Mouse (Mus musculus) cerebellum, adult 8-10 months (tissue): ENCODE results near the gene Gsap.
A peak's percentile ranks its signal among the peaks of the same experiment; 100 is the strongest.
"Not testable (repeated sequence)": the region's sequence is repeated elsewhere in the genome, so short reads cannot be mapped to it uniquely, and the experiment has no call there.

Experiments used
- DNase-seq: peaks from one replicate; pipeline ENCODE4 v3.0.0; 2022

The Gsap gene

GRCm38 (mm10) chr5:21263202-21264055 is 77.4 kb downstream of the Gsap start:
- no peak for DNase-seq

- DNase-seq: no peak
Observed at GRCm38 (mm10) chr5:21264352-21265021, 78.4 kb downstream of the Gsap start.

- peak; percentile 78 for DNase-seq
Observed at GRCm38 (mm10) chr5:21265049-21265448, 79.0 kb downstream of the Gsap start.

GRCm38 (mm10) chr5:21267090-21267489 is 81.0 kb downstream of the Gsap start:
- DNase-seq: no peak

- no peak for DNase-seq
Observed at GRCm38 (mm10) chr5:21269446-21269845, 83.4 kb downstream of the Gsap start.

GRCm38 (mm10) chr5:21270756-21271155 is 84.7 kb downstream of the Gsap start:
- no peak for DNase-seq

GRCm38 (mm10) chr5:21271386-21272354 is 85.6 kb downstream of the Gsap start:
- DNase-seq: no peak

GRCm38 (mm10) chr5:21277685-21278084 is 91.6 kb downstream of the Gsap start:
- not testable (repeated sequence) for DNase-seq

- no peak for DNase-seq
Observed at GRCm38 (mm10) chr5:21283356-21284062, 97.5 kb downstream of the Gsap start.

- no peak for DNase-seq
Observed at GRCm38 (mm10) chr5:21288658-21289435, 102.8 kb downstream of the Gsap start.

- no peak for DNase-seq
Observed at GRCm38 (mm10) chr5:21290594-21290993, 104.5 kb downstream of the Gsap start.

- DNase-seq: no peak
Observed at GRCm38 (mm10) chr5:21295683-21296082, 109.6 kb downstream of the Gsap start.

- DNase-seq: no peak
Observed at GRCm38 (mm10) chr5:21299076-21299755, 113.2 kb downstream of the Gsap start.

- DNase-seq: no peak
Observed at GRCm38 (mm10) chr5:21300058-21300457, 114.0 kb downstream of the Gsap start.

GRCm38 (mm10) chr5:21301011-21301410 is 115.0 kb downstream of the Gsap start:
- no peak for DNase-seq

GRCm38 (mm10) chr5:21307165-21307564 is 121.1 kb downstream of the Gsap start:
- no peak for DNase-seq

GRCm38 (mm10) chr5:21314696-21315095 is 128.6 kb downstream of the Gsap start:
- no peak for DNase-seq

- DNase-seq: no peak
Observed at GRCm38 (mm10) chr5:21320138-21320537, 134.1 kb downstream of the Gsap start.

GRCm38 (mm10) chr5:21326494-21326893 is 140.4 kb downstream of the Gsap start:
- DNase-seq: peak; percentile 7

- DNase-seq: no peak
Observed at GRCm38 (mm10) chr5:21328560-21328959, 142.5 kb downstream of the Gsap start.
